Mouse (Mus musculus) ES-Bruce4 (cell line): ENCODE data around the gene Agap1. TPM values are rescaled to one million over a fixed set of nuclear protein-coding genes. Genes with fewer than 3 reads are reported as not detected.
A peak's percentile ranks its signal among the peaks of the same experiment; 100 is the strongest.

Source experiments
- H3K27ac ChIP-seq: 2 replicates; pipeline ENCODE4 v1.5.1; 2012; ENCODE audit warnings: low read length, inconsistent platforms; ENCODE audit not compliant: insufficient read depth
- H3K27me3 ChIP-seq: 2 replicates; pipeline ENCODE4 v1.6.1; 2012; ENCODE audit warnings: mild to moderate bottlenecking, low read length, inconsistent platforms; ENCODE audit not compliant: control insufficient read depth, poor library complexity, insufficient read depth, severe bottlenecking
- H3K36me3 ChIP-seq: 2 replicates; pipeline ENCODE4 v1.6.1; 2012; ENCODE audit warnings: inconsistent platforms, mild to moderate bottlenecking, low read length, moderate library complexity; ENCODE audit not compliant: control insufficient read depth, poor library complexity, insufficient read depth, severe bottlenecking
- H3K4me1 ChIP-seq: one replicate; pipeline ENCODE4 v1.8.1; 2011; ENCODE audit warnings: low read length; ENCODE audit not compliant: control insufficient read depth, insufficient read depth
- H3K4me3 ChIP-seq: 2 replicates; pipeline ENCODE4 v1.5.1; 2011; ENCODE audit warnings: low read depth, mild to moderate bottlenecking, low read length
- H3K9ac ChIP-seq: 2 replicates; pipeline ENCODE4 v1.6.1; 2012; ENCODE audit warnings: low read depth, mild to moderate bottlenecking, inconsistent platforms; ENCODE audit not compliant: poor library complexity, severe bottlenecking
- H3K9me3 ChIP-seq: replicated peaks from 2 replicates; pipeline ENCODE4 v1.6.1; 2012; ENCODE audit warnings: mild to moderate bottlenecking, low read length, inconsistent platforms; ENCODE audit not compliant: control insufficient read depth, poor library complexity, insufficient read depth, severe bottlenecking
- CTCF ChIP-seq: IDR thresholded peaks from one replicate; pipeline ENCODE4 v1.8.1; 2011; ENCODE audit warnings: low read depth, low read length
- EP300 ChIP-seq: IDR thresholded peaks from 2 replicates; pipeline ENCODE4 v1.6.1; 2011; ENCODE audit warnings: low read depth, low read length; ENCODE audit not compliant: insufficient read depth
- POLR2A ChIP-seq: IDR thresholded peaks from one replicate; pipeline ENCODE4 v1.8.1; 2011; ENCODE audit warnings: low read length; ENCODE audit not compliant: insufficient read depth
- polyA plus RNA-seq: library from polyadenylated mRNA; stranded (reverse); fragments of >200 nt; gene quantifications from 2 replicates; pipeline ENCODE4 v1.2.4, GENCODE M21; 2011; ENCODE audit warnings: low read depth; ENCODE audit not compliant: missing spikeins, insufficient read depth, insufficient read length

The Agap1 gene
- polyA plus RNA-seq, 1 experiment = 31.0 TPM

GRCm38 (mm10) chr1:89716234-89716633, 261.6 kb downstream of the Agap1 start:
- no peaks in the 10 kb centered on the region for H3K27me3 ChIP-seq
- no peak overlapping the region for H3K27ac ChIP-seq
- no peaks in the 10 kb centered on the region for H3K36me3 ChIP-seq
- H3K9ac ChIP-seq = no peak overlapping the region
- no peak for TF ChIP-seq POLR2A
- TF ChIP-seq CTCF = no peak
- no peak for TF ChIP-seq EP300
- no peaks in the 10 kb centered on the region for H3K9me3 ChIP-seq
- no peak overlapping the region for H3K4me3 ChIP-seq
- no peaks in the 10 kb centered on the region for H3K4me1 ChIP-seq

- Histone ChIP-seq H3K9ac (no peak overlapping the region), H3K27ac (no peak overlapping the region), H3K4me1 (no peaks in the 10 kb centered on the region), H3K9me3 (no peaks in the 10 kb centered on the region), H3K36me3 (no peaks in the 10 kb centered on the region), H3K4me3 (no peak overlapping the region), H3K27me3 (no peaks in the 10 kb centered on the region)
- TF ChIP-seq CTCF (no peak), EP300 (no peak), POLR2A (no peak)
Observed at GRCm38 (mm10) chr1:89717100-89717499, 262.5 kb downstream of the Agap1 start.

- no peaks in the 10 kb centered on the region for H3K27me3 ChIP-seq
- H3K4me1 ChIP-seq = no peaks in the 10 kb centered on the region
- no peaks in the 10 kb centered on the region for H3K36me3 ChIP-seq
- TF ChIP-seq EP300 = no peak
- TF ChIP-seq CTCF = no peak
- no peak for TF ChIP-seq POLR2A
- no peak overlapping the region for H3K9ac ChIP-seq
- H3K27ac ChIP-seq = no peak overlapping the region
- H3K4me3 ChIP-seq = no peak overlapping the region
- no peaks in the 10 kb centered on the region for H3K9me3 ChIP-seq
Observed at GRCm38 (mm10) chr1:89718782-89719403, 264.3 kb downstream of the Agap1 start.

GRCm38 (mm10) chr1:89724141-89724540, 269.5 kb downstream of the Agap1 start:
- Histone ChIP-seq H3K4me3 (no peak overlapping the region), H3K27me3 (no peaks in the 10 kb centered on the region), H3K4me1 (peaks cover 2% of the 10 kb centered on the region), H3K36me3 (no peaks in the 10 kb centered on the region), H3K27ac (no peak overlapping the region), H3K9me3 (no peaks in the 10 kb centered on the region), H3K9ac (no peak overlapping the region)
- TF ChIP-seq POLR2A (no peak), EP300 (0 out of 2 replicates have a peak, but pooled peaks have one; percentile 6)

GRCm38 (mm10) chr1:89724555-89724954, 269.9 kb downstream of the Agap1 start:
- H3K27ac ChIP-seq = no peak overlapping the region
- H3K36me3 ChIP-seq = no peaks in the 10 kb centered on the region
- TF ChIP-seq CTCF (no peak), EP300 (no peak), POLR2A (no peak)
- H3K4me1 ChIP-seq = peaks cover 2% of the 10 kb centered on the region
- H3K27me3 ChIP-seq = no peaks in the 10 kb centered on the region
- H3K9ac ChIP-seq = no peak overlapping the region
- H3K9me3 ChIP-seq = no peaks in the 10 kb centered on the region
- H3K4me3 ChIP-seq = no peak overlapping the region

GRCm38 (mm10) chr1:89724957-89725356, 270.4 kb downstream of the Agap1 start:
- Histone ChIP-seq H3K27me3 (no peaks in the 10 kb centered on the region), H3K36me3 (no peaks in the 10 kb centered on the region), H3K4me1 (peaks cover 2% of the 10 kb centered on the region), H3K27ac (no peak overlapping the region), H3K9me3 (no peaks in the 10 kb centered on the region), H3K9ac (no peak overlapping the region), H3K4me3 (no peak overlapping the region)
- TF ChIP-seq CTCF (no peak), EP300 (no peak), POLR2A (no peak)
